Mouse (Mus musculus) neural tube, embryonic 15.5 days (tissue): Measurements from ENCODE around the gene Shisa5. TPM values are rescaled to one million over a fixed set of nuclear protein-coding genes. Genes with fewer than 3 reads are reported as not detected.

Source experiments
- ATAC-seq: fragments of 200-750 bp; cut with Nextera tagmentation; 2 replicates; pipeline ENCODE4 v1.8.0; 2017; ENCODE audit warnings: mild to moderate bottlenecking, moderate TSS enrichment, moderate library complexity; ENCODE audit not compliant: low FRiP score
- H3K27ac ChIP-seq: fragments of 300-500 bp; sonication (generic); replicated peaks from 2 replicates; pipeline ENCODE4 v1.5.1; 2015; ENCODE audit warnings: mild to moderate bottlenecking, inconsistent platforms
- H3K27me3 ChIP-seq: fragments of 300-500 bp; sonication (generic); replicated peaks from 2 replicates; pipeline ENCODE4 v1.6.1; 2015; ENCODE audit warnings: inconsistent platforms
- H3K36me3 ChIP-seq: fragments of 300-500 bp; sonication (generic); 2 replicates; pipeline ENCODE4 v1.6.1; 2015; ENCODE audit warnings: inconsistent platforms
- H3K4me1 ChIP-seq: fragments of 300-500 bp; sonication (generic); 2 replicates; pipeline ENCODE4 v1.6.1; 2015; ENCODE audit warnings: inconsistent platforms
- H3K4me2 ChIP-seq: fragments of 300-500 bp; sonication (generic); 2 replicates; pipeline ENCODE4 v1.6.1; 2015; ENCODE audit warnings: inconsistent platforms, mild to moderate bottlenecking, moderate library complexity
- H3K4me3 ChIP-seq: fragments of 300-500 bp; sonication (generic); replicated peaks from 2 replicates; pipeline ENCODE4 v1.5.1; 2015; ENCODE audit warnings: mild to moderate bottlenecking, inconsistent platforms
- H3K9ac ChIP-seq: fragments of 300-500 bp; sonication (generic); replicated peaks from 2 replicates; pipeline ENCODE4 v1.6.1; 2015; ENCODE audit warnings: mild to moderate bottlenecking, inconsistent platforms
- H3K9me3 ChIP-seq: fragments of 300-500 bp; sonication (generic); replicated peaks from 2 replicates; pipeline ENCODE4 v1.6.1; 2016; ENCODE audit warnings: inconsistent platforms
- WGBS: fragments of 180-500 bp; shearing (Covaris S2); methylation state at CpG from one replicate; pipeline ENCODE4 v1.1.7; 2015; ENCODE audit warnings: mixed read lengths; 5-methylcytosine and 5-hydroxymethylcytosine counted together
- polyA plus RNA-seq: library from polyadenylated mRNA; unstranded; fragments of >200 nt; fragmentation: Nextera tagmentation; extraction: Ambion mirVana; gene quantifications from 2 replicates; pipeline ENCODE4 v1.2.1, GENCODE M21; 2015

Gene Shisa5
- polyA plus RNA-seq, 1 experiment from 2014 or later, result 78.4 TPM

- H3K9me3 ChIP-seq, result no peaks in the 10 kb centered on the region
- H3K9ac ChIP-seq, result no peak overlapping the region
- no peaks in the 10 kb centered on the region for H3K27me3 ChIP-seq
- no peak overlapping the region for H3K4me2 ChIP-seq
- H3K4me1 ChIP-seq, result no peaks in the 10 kb centered on the region
- no peak for ATAC-seq
- peaks cover 23% of the 10 kb centered on the region for H3K36me3 ChIP-seq
- H3K27ac ChIP-seq, result no peak overlapping the region
- H3K4me3 ChIP-seq, result no peak overlapping the region
- 77% methylated on average over 3 of the region's 3 CpGs for WGBS
Observed at GRCm38 (mm10) chr9:109028421-109028820, 9.9 kb upstream of the Shisa5 start.

- peaks cover 23% of the 10 kb centered on the region for H3K36me3 ChIP-seq
Observed at GRCm38 (mm10) chr9:109028919-109029318, 9.4 kb upstream of the Shisa5 start.

DNA sequence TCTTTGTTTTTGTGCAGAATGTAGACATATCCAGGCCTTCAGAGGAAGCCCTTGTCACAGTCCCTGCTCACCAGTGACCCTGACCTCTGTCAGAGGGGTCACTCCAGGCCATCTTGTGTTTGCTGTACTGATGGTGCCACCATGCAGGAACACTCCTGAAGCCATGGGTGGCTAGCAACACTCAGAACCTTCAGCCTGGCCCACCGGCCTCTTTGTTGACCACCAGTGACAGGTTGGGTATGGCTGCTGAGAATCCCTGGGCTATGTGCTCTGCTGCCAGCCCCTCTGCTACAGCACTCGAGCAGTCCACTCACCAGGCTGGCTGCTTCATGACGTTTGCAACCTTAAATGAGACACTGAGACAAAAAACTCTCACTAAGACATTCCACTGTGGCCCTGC, 8.1 kb upstream of the Shisa5 start:
- Histone ChIP-seq H3K27me3 (no peaks in the 10 kb centered on the region), H3K4me1 (no peaks in the 10 kb centered on the region), H3K9ac (no peak overlapping the region), H3K9me3 (no peaks in the 10 kb centered on the region), H3K4me3 (no peak overlapping the region), H3K36me3 (peaks cover 17% of the 10 kb centered on the region), H3K27ac (no peak overlapping the region), H3K4me2 (no peak overlapping the region)
- no peak for ATAC-seq
- WGBS, result 83% methylated on average over 3 of the region's 3 CpGs

More at GRCm38 (mm10) chr9:109028919-109029318, 9.4 kb upstream of the Shisa5 start:
- no peak overlapping the region for H3K4me2 ChIP-seq
- no peak overlapping the region for H3K4me3 ChIP-seq
- 82% methylated on average over 5 of the region's 5 CpGs for WGBS
- H3K4me1 ChIP-seq, result no peaks in the 10 kb centered on the region
- H3K9ac ChIP-seq, result no peak overlapping the region
- no peak overlapping the region for H3K27ac ChIP-seq
- H3K27me3 ChIP-seq, result no peaks in the 10 kb centered on the region
- no peak for ATAC-seq
- no peaks in the 10 kb centered on the region for H3K9me3 ChIP-seq

GRCm38 (mm10) chr9:109031001-109031400, 7.4 kb upstream of the Shisa5 start:
- H3K9me3 ChIP-seq, result no peaks in the 10 kb centered on the region
- H3K4me3 ChIP-seq, result no peak overlapping the region
- H3K36me3 ChIP-seq, result peaks cover 10% of the 10 kb centered on the region
- no peaks in the 10 kb centered on the region for H3K27me3 ChIP-seq
- H3K27ac ChIP-seq, result no peak overlapping the region
- no peak overlapping the region for H3K4me2 ChIP-seq
- H3K4me1 ChIP-seq, result no peaks in the 10 kb centered on the region
- H3K9ac ChIP-seq, result no peak overlapping the region
- 92% methylated on average over 7 of the region's 7 CpGs for WGBS
- ATAC-seq, result no peak

GRCm38 (mm10) chr9:109031686-109032085, 6.7 kb upstream of the Shisa5 start:
- H3K4me3 ChIP-seq, result no peak overlapping the region
- no peak for ATAC-seq
- no peak overlapping the region for H3K27ac ChIP-seq
- no peaks in the 10 kb centered on the region for H3K4me1 ChIP-seq
- H3K27me3 ChIP-seq, result no peaks in the 10 kb centered on the region
- H3K9me3 ChIP-seq, result no peaks in the 10 kb centered on the region
- H3K36me3 ChIP-seq, result peaks cover 10% of the 10 kb centered on the region
- H3K4me2 ChIP-seq, result no peak overlapping the region
- WGBS, result 84% methylated on average over 8 of the region's 8 CpGs
- no peak overlapping the region for H3K9ac ChIP-seq

GRCm38 (mm10) chr9:109032435-109032834, 5.9 kb upstream of the Shisa5 start:
- 77% methylated on average over 6 of the region's 6 CpGs for WGBS
- ATAC-seq, result no peak
- H3K9ac ChIP-seq, result no peak overlapping the region
- peaks cover 10% of the 10 kb centered on the region for H3K36me3 ChIP-seq
- no peak overlapping the region for H3K27ac ChIP-seq
- H3K4me2 ChIP-seq, result no peak overlapping the region
- no peak overlapping the region for H3K4me3 ChIP-seq
- H3K9me3 ChIP-seq, result no peaks in the 10 kb centered on the region
- H3K4me1 ChIP-seq, result no peaks in the 10 kb centered on the region
- no peaks in the 10 kb centered on the region for H3K27me3 ChIP-seq

DNA sequence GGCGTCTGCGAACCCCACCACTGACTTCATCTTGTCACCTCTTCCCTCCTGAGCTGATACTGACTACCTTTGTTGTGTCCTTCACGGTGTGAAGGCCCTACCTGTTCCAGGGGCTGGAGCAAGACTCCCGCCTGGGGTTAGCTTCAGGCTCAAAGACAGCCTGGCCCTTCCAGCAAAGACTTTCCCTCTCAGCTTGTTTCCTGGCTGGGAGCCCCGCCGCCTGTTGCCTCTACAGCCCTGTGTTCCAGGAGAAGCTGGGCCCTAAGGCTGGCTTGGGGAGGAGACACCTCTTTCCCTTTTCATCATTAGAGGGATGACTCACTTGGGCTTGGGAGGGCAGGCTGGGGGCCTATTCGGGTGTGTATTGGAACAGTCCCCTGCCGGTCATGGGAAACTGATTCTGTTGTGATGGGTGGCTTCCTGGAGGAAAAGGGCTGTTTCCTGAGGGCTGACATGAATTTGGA, 568 bp downstream of the Shisa5 start:
- H3K9me3 ChIP-seq, result no peaks in the 10 kb centered on the region
- H3K27ac ChIP-seq, result peak overlapping the region; percentile 43; the same call in 1 of the 2 replicates
- H3K36me3 ChIP-seq, result no peaks in the 10 kb centered on the region
- peak overlapping the region; percentile 93 for H3K4me2 ChIP-seq
- 0 out of 2 replicates have a peak, but pooled peaks have one; percentile 31 for ATAC-seq
- H3K27me3 ChIP-seq, result no peaks in the 10 kb centered on the region
- H3K9ac ChIP-seq, result peak overlapping the region; percentile 61
- H3K4me1 ChIP-seq, result peaks cover 24% of the 10 kb centered on the region
- H3K4me3 ChIP-seq, result peak overlapping the region; percentile 59
- WGBS, result 19% methylated on average over 8 of the region's 8 CpGs

DNA sequence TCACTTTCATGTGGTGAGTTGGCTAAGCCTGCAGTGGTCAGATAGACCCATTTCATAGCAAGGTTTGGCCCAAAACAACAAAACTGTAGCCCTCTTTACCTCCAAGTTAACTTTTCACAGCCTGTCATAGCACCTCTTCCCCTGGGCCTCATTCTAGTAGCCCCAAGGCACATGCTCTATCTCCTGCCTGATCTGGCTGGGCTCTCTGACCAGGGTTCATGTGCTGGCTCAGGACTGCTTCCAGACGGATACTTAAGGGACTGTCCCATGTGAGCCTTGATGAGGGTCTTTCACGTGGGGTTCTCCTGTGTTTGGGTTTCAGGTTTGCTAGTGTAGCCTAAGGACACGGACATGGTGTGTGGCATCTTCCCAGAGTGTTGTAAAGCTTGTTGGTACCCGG, 1.3 kb downstream of the Shisa5 start:
- H3K4me2 ChIP-seq, result peak overlapping the region; percentile 93; the same call in 1 of the 2 replicates
- no peaks in the 10 kb centered on the region for H3K27me3 ChIP-seq
- 81% methylated on average over 4 of the region's 4 CpGs for WGBS
- no peak overlapping the region for H3K27ac ChIP-seq
- no peaks in the 10 kb centered on the region for H3K9me3 ChIP-seq
- no peak overlapping the region for H3K9ac ChIP-seq
- no peak overlapping the region for H3K4me3 ChIP-seq
- no peak for ATAC-seq
- peaks cover 24% of the 10 kb centered on the region for H3K4me1 ChIP-seq
- no peaks in the 10 kb centered on the region for H3K36me3 ChIP-seq

GRCm38 (mm10) chr9:109040216-109040615, 1.9 kb downstream of the Shisa5 start:
- peaks cover 24% of the 10 kb centered on the region for H3K4me1 ChIP-seq
- no peak for ATAC-seq
- no peaks in the 10 kb centered on the region for H3K9me3 ChIP-seq
- H3K9ac ChIP-seq, result no peak overlapping the region
- WGBS, result 87% methylated on average over 8 of the region's 8 CpGs
- no peaks in the 10 kb centered on the region for H3K36me3 ChIP-seq
- H3K27me3 ChIP-seq, result no peaks in the 10 kb centered on the region
- no peak overlapping the region for H3K4me2 ChIP-seq
- H3K27ac ChIP-seq, result no peak overlapping the region
- H3K4me3 ChIP-seq, result no peak overlapping the region

DNA sequence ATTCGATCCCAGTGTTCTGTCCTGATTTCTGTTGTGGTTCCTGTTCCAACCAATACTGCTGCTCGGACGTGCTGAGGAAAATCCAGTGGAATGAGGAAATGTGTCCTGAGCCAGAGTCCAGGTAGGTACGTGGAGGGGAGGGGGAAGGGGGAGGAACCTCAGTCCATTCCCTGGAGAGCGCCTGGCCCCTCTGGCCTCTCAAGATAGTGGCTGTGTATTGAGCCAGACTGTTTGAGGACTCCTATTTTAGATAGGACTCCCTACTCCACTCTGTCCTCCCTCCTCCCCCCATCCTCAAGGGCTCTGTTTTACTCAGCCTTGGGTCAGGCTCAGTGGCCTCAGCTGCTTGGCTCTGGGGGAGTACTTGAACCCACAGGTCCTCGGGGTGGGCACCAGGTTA, 2.5 kb downstream of the Shisa5 start:
- WGBS, result 80% methylated on average over 6 of the region's 6 CpGs
- Histone ChIP-seq H3K27ac (no peak overlapping the region), H3K9me3 (no peaks in the 10 kb centered on the region), H3K4me1 (peaks cover 24% of the 10 kb centered on the region), H3K27me3 (no peaks in the 10 kb centered on the region), H3K4me3 (no peak overlapping the region), H3K9ac (no peak overlapping the region), H3K36me3 (no peaks in the 10 kb centered on the region), H3K4me2 (no peak overlapping the region)
- ATAC-seq, result no peak; the same call in 1 of the 2 replicates

GRCm38 (mm10) chr9:109041351-109041750, 3.0 kb downstream of the Shisa5 start:
- H3K4me1 ChIP-seq, result peaks cover 24% of the 10 kb centered on the region
- H3K4me2 ChIP-seq, result no peak overlapping the region
- ATAC-seq, result no peak
- no peak overlapping the region for H3K4me3 ChIP-seq
- H3K9ac ChIP-seq, result no peak overlapping the region
- H3K27me3 ChIP-seq, result no peaks in the 10 kb centered on the region
- WGBS, result 81% methylated on average over 7 of the region's 7 CpGs
- no peak overlapping the region for H3K27ac ChIP-seq
- H3K36me3 ChIP-seq, result no peaks in the 10 kb centered on the region
- H3K9me3 ChIP-seq, result no peaks in the 10 kb centered on the region

- Histone ChIP-seq H3K27ac (no peak overlapping the region), H3K9me3 (no peaks in the 10 kb centered on the region), H3K9ac (no peak overlapping the region), H3K36me3 (no peaks in the 10 kb centered on the region), H3K4me3 (no peak overlapping the region), H3K4me2 (no peak overlapping the region), H3K4me1 (no peaks in the 10 kb centered on the region), H3K27me3 (no peaks in the 10 kb centered on the region)
- ATAC-seq, result no peak
- 41% methylated on average over 5 of the region's 5 CpGs for WGBS
Observed at GRCm38 (mm10) chr9:109046306-109046705, 7.9 kb downstream of the Shisa5 start.

DNA sequence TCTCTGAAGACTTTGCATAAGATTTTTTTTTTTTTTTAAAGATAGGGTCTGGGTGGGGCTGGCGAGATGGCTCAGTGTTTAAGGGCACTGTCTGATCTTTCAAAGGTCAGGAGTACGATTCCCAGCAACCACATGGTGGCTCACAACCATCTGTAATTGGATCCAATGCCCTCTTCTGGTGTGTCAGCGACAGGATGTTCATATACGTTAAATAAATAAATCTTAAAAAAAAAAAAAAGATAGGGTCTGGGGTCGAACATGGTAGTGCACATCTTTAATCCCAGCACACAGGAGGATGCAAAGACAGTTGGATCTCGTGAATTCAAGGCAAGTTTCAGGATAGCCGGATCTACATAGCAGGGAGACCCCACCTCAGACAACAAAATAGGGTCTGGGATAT, 11.0 kb downstream of the Shisa5 start:
- no peak overlapping the region for H3K9ac ChIP-seq
- no peaks in the 10 kb centered on the region for H3K36me3 ChIP-seq
- no peaks in the 10 kb centered on the region for H3K27me3 ChIP-seq
- no peaks in the 10 kb centered on the region for H3K9me3 ChIP-seq
- no peak overlapping the region for H3K4me2 ChIP-seq
- ATAC-seq, result no peak
- peaks cover under 1% of the 10 kb centered on the region; the same call in 1 of the 2 replicates for H3K4me1 ChIP-seq
- H3K27ac ChIP-seq, result no peak overlapping the region
- H3K4me3 ChIP-seq, result no peak overlapping the region
- whole genome bisulfite sequencing, result 86% methylated on average over 7 of the region's 7 CpGs
